Mouse (Mus musculus): ENCODE data around the gene Rad21l. TPM values are rescaled to one million over a fixed set of nuclear protein-coding genes. Genes with fewer than 3 reads are reported as not detected.
"Not testable (repeated sequence)": the region's sequence is repeated elsewhere in the genome, so short reads cannot be mapped to it uniquely, and the experiment has no call there.

The Rad21l gene
- polyA plus RNA-seq, 1 experiment from 2014 or later: 0.09 TPM

DNA sequence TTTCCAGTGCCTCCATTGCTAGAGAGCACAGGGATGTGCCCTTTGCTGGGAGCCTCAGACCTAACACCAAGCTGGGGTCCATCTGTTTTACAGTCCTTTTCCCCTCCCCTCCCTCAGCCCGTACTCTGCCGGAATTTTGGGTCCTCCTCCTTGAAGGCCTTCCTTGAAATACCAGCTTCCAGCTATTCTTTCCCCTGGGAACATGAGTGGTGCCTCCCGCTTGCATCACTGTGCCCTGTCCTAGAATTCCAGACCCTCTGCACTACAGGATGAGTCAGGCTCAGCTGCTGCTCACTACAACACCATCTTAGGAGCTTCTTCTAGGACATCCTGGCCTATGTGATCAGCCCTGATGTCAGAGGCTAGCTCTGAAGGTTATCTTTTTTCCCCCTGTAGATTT lies 44.6 kb downstream of the Rad21l start:
- H3K27me3 ChIP-seq: no peaks in the 10 kb centered on the region
- no peak overlapping the region for H3K27ac ChIP-seq
- no peak overlapping the region for H3K9ac ChIP-seq
- ATAC-seq (ENCODE audit: borderline replicate concordance, extremely low read depth, low FRiP score, low TSS enrichment): no peak
- no peaks in the 10 kb centered on the region for H3K4me1 ChIP-seq
- no peaks in the 10 kb centered on the region for H3K36me3 ChIP-seq
- H3K4me3 ChIP-seq: no peak overlapping the region
- 57% methylated on average over 3 of the region's 3 CpGs for WGBS
- no peaks in the 10 kb centered on the region for H3K9me3 ChIP-seq
- no peak overlapping the region for H3K4me2 ChIP-seq

GRCm38 (mm10) chr2:151616551-151617329 lies 51.6 kb downstream of the Rad21l start:
- Histone ChIP-seq H3K27ac (no peak overlapping the region), H3K27me3 (no peaks in the 10 kb centered on the region), H3K9ac (no peak overlapping the region), H3K4me1 (no peaks in the 10 kb centered on the region), H3K4me3 (no peak overlapping the region), H3K36me3 (no peaks in the 10 kb centered on the region), H3K4me2 (no peak overlapping the region), H3K9me3 (no peaks in the 10 kb centered on the region)
- peak; percentile 49 for ATAC-seq (ENCODE audit: borderline replicate concordance, extremely low read depth, low FRiP score, low TSS enrichment)
- WGBS: 64% methylated on average over 6 of the region's 6 CpGs

- not testable (repeated sequence) for H3K27me3 ChIP-seq; H3K4me1 ChIP-seq; H3K36me3 ChIP-seq; H3K9me3 ChIP-seq; H3K4me3 ChIP-seq; H3K27ac ChIP-seq; H3K4me2 ChIP-seq; H3K9ac ChIP-seq; ATAC-seq (ENCODE audit: borderline replicate concordance, extremely low read depth, low FRiP score, low TSS enrichment)
- 70% methylated on average over 8 of the region's 8 CpGs for WGBS
Observed at GRCm38 (mm10) chr2:151615779-151616178, 52.6 kb downstream of the Rad21l start.

GRCm38 (mm10) chr2:151609974-151610373 lies 58.4 kb downstream of the Rad21l start:
- ATAC-seq (ENCODE audit: borderline replicate concordance, extremely low read depth, low FRiP score, low TSS enrichment): no peak
- no peaks in the 10 kb centered on the region for H3K36me3 ChIP-seq
- H3K9ac ChIP-seq: no peak overlapping the region
- peaks cover 3% of the 10 kb centered on the region; the same call in 1 of the 2 replicates for H3K4me1 ChIP-seq
- H3K27me3 ChIP-seq: no peaks in the 10 kb centered on the region
- no peaks in the 10 kb centered on the region for H3K9me3 ChIP-seq
- no peak overlapping the region for H3K27ac ChIP-seq
- no peak overlapping the region for H3K4me2 ChIP-seq
- WGBS: 15% methylated on average over 3 of the region's 3 CpGs
- H3K4me3 ChIP-seq: no peak overlapping the region

DNA sequence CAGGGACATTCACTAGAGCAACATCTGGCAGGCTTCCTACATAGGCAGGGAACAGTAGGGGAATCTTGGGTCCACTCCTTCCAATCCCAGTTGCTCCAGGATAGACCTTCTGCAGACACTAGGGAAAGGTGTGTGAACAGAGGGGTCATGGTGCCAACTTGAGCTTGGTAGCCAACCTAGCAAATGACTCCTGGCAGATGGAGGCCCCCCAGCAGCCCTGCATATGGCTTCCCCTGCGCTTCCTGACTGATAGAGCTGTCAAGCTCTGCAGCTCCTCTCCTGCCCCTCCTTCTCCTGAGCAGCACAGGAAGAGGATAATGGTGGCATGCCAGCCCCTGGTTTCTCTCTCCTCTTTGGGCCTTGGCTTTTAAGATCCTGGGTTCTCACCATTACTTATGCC lies 59.9 kb downstream of the Rad21l start:
- Histone ChIP-seq H3K9ac (no peak overlapping the region), H3K9me3 (no peaks in the 10 kb centered on the region), H3K4me2 (no peak overlapping the region), H3K36me3 (no peaks in the 10 kb centered on the region), H3K27ac (no peak overlapping the region), H3K27me3 (no peaks in the 10 kb centered on the region), H3K4me3 (no peak overlapping the region), H3K4me1 (peaks cover 4% of the 10 kb centered on the region; the same call in 1 of the 2 replicates)
- WGBS: 100% methylated on average over 1 of the region's 1 CpGs
- no peak for ATAC-seq (ENCODE audit: borderline replicate concordance, extremely low read depth, low FRiP score, low TSS enrichment)

GRCm38 (mm10) chr2:151605437-151605987 lies 62.8 kb downstream of the Rad21l start:
- Histone ChIP-seq H3K27me3 (no peaks in the 10 kb centered on the region), H3K4me2 (peak overlapping the region; percentile 21), H3K36me3 (no peaks in the 10 kb centered on the region), H3K9me3 (no peaks in the 10 kb centered on the region), H3K9ac (no peak overlapping the region), H3K4me3 (no peak overlapping the region), H3K4me1 (peaks cover 20% of the 10 kb centered on the region), H3K27ac (peak overlapping the region; percentile 75)
- peak; percentile 78 for ATAC-seq (ENCODE audit: borderline replicate concordance, extremely low read depth, low FRiP score, low TSS enrichment)
- WGBS: 23% methylated on average over 11 of the region's 11 CpGs

DNA sequence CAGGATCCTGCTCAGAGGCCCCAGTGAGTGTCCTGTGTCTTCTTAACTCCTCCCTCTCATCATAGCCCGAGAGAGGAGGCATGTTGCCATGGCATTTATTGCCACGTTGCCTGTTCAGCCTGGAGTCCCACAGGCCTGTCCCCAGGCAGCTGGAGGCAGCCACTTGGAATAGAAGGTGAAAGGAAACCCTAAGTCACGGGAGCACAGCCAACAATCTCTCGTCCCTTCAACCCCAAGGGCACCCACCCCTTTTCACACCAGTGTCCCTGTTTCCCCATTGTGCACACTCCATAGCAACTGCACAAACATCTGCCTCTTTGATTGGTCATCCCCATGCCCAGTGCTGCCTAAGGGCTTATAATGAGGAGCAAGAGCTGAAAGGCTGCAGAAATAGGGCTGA lies 64.7 kb downstream of the Rad21l start:
- Histone ChIP-seq H3K4me1 (peaks cover 20% of the 10 kb centered on the region), H3K36me3 (no peaks in the 10 kb centered on the region), H3K27me3 (no peaks in the 10 kb centered on the region), H3K9me3 (no peaks in the 10 kb centered on the region), H3K4me3 (no peak overlapping the region), H3K9ac (no peak overlapping the region), H3K4me2 (no peak overlapping the region), H3K27ac (peak overlapping the region; percentile 75)
- no peak for ATAC-seq (ENCODE audit: borderline replicate concordance, extremely low read depth, low FRiP score, low TSS enrichment)
- 33% methylated on average over 4 of the region's 4 CpGs for WGBS

GRCm38 (mm10) chr2:151602106-151602505 lies 66.2 kb downstream of the Rad21l start:
- no peak for ATAC-seq (ENCODE audit: borderline replicate concordance, extremely low read depth, low FRiP score, low TSS enrichment)
- WGBS: 45% methylated on average over 4 of the region's 4 CpGs
- no peaks in the 10 kb centered on the region for H3K36me3 ChIP-seq

DNA sequence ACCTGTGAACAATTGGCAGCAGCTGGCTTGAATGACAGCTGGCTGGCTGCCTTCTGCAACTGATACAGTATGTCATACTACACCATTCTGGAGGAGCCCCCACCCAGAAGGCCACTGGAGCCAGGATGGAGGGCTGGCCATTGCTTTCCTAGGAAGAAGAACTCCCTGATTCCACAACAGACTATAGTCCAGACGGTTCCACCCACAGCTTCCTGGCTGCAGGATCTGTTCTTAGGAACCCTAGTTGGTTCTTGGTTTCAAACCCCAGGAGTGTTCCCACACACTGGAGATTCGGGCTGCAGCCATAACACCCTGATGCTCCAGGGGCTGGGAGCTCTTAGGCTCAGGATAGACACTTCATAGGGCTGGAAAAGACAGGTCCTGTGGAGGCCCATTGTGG lies 70.3 kb downstream of the Rad21l start:
- Histone ChIP-seq H3K9me3 (no peaks in the 10 kb centered on the region), H3K36me3 (no peaks in the 10 kb centered on the region), H3K27me3 (no peaks in the 10 kb centered on the region), H3K9ac (no peak overlapping the region), H3K4me2 (no peak overlapping the region), H3K27ac (no peak overlapping the region), H3K4me3 (no peak overlapping the region), H3K4me1 (peaks cover 14% of the 10 kb centered on the region; the same call in 1 of the 2 replicates)
- ATAC-seq (ENCODE audit: borderline replicate concordance, extremely low read depth, low FRiP score, low TSS enrichment): no peak
- WGBS: 59% methylated on average over 2 of the region's 2 CpGs

More at GRCm38 (mm10) chr2:151602106-151602505, 66.2 kb downstream of the Rad21l start:
- Histone ChIP-seq H3K9me3 (no peaks in the 10 kb centered on the region), H3K9ac (no peak overlapping the region), H3K27me3 (no peaks in the 10 kb centered on the region), H3K4me1 (peaks cover 20% of the 10 kb centered on the region), H3K4me3 (no peak overlapping the region), H3K4me2 (no peak overlapping the region), H3K27ac (peak overlapping the region; percentile 75; the same call in 1 of the 2 replicates)

Other genes starting within 250 kb of the Rad21l start
- gene 4921509C19Rik, start 192.4 kb downstream of the Rad21l start, polyA plus RNA-seq (2015; fragmentation: Nextera tagmentation; extraction: Ambion mirVana): not detected in 2 replicates
- 227 and 235 TPM in 2 replicates for gene Nsfl1c, start 174.4 kb downstream of the Rad21l start, polyA plus RNA-seq (2015; fragmentation: Nextera tagmentation; extraction: Ambion mirVana)
- gene Fkbp1a, start 126.0 kb downstream of the Rad21l start, polyA plus RNA-seq (2015; fragmentation: Nextera tagmentation; extraction: Ambion mirVana): 776 and 781 TPM in 2 replicates
- 0.70 and 1.1 TPM in 2 replicates for gene Sdcbp2, start 95.9 kb downstream of the Rad21l start, polyA plus RNA-seq (2015; fragmentation: Nextera tagmentation; extraction: Ambion mirVana)
- gene Snph, start 35.9 kb downstream of the Rad21l start, polyA plus RNA-seq (2015; fragmentation: Nextera tagmentation; extraction: Ambion mirVana): 0.60 and 0.64 TPM in 2 replicates
- 1.6 and 1.9 TPM in 2 replicates for gene Tmem74b, start 33.5 kb upstream of the Rad21l start, polyA plus RNA-seq (2015; fragmentation: Nextera tagmentation; extraction: Ambion mirVana)
- 35.7 and 39.0 TPM in 2 replicates for gene Psmf1, start 75.7 kb upstream of the Rad21l start, polyA plus RNA-seq (2015; fragmentation: Nextera tagmentation; extraction: Ambion mirVana)
- gene Rspo4, start 174.4 kb upstream of the Rad21l start, polyA plus RNA-seq (2015; fragmentation: Nextera tagmentation; extraction: Ambion mirVana): 0.64 and 0.81 TPM in 2 replicates
- 0.43 and 0.62 TPM in 2 replicates for gene Angpt4, start 242.7 kb upstream of the Rad21l start, polyA plus RNA-seq (2015; fragmentation: Nextera tagmentation; extraction: Ambion mirVana)